Mouse (Mus musculus): ENCODE measurements around the gene Mettl7a3.

- TF ChIP-seq CTCF (IDR thresholded peaks at IDR 0.05; ENCODE audit: insufficient read depth, low read length) (no peak), POLR2A (IDR thresholded peaks at IDR 0.05; ENCODE audit: borderline replicate concordance, extremely low read depth, low read depth, low read length) (no peak)
These were observed 20.1 kb upstream of the Mettl7a3 start for GRCm38 (mm10) chr15:100314448-100315145.

Measured in lung, adult 2 months (tissue).